Mouse (Mus musculus): ENCODE data around the gene Sapcd1. TPM values are rescaled to one million over a fixed set of nuclear protein-coding genes. Genes with fewer than 3 reads are reported as not detected.
A peak's percentile ranks its signal among the peaks of the same experiment; 100 is the strongest.

Gene Sapcd1
- polyA plus RNA-seq (2014; fragmentation: Nextera tagmentation; extraction: Ambion mirVana), result 6.6 and 10.9 TPM in 2 replicates

DNA sequence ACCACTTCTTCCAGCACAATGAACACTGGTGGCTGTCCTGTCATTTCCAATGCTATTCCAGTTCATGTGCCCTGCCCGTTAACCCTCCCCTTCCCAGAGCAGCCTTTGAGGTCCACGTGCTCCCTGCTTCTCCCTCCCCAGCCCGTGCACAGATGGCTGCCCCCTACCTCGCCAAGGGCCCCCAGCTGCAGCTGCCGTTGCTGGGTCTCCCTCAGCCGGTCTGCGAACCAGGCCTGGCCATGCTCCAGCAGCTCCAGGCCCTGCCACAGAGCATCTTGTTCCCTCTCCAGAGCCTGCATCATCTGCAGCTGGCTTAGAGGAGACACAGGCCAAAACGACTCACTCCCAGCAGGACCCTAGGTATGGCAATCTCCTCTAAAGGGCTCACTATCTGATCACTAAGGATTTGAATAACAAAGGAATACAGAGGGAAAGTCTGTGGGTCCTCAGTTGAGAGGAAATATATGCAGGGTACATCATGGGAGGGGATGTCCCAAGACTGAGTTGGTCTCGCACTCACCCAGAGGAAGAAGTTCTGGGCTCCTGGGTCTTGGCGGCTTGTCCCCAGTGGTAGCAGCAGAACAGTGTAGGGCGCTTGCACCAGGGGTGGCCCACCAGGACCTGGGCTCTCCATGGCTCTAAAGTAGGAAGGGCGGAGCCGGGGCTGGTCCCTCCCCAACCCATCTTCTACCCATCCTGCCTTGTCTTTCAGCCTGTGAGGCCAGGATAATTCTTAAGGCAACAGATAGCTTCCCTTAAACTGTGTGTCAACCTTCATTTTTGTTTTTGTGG, at the start of gene Sapcd1:
Gene Sapcd1, minus strand, starts transcription at position 740 of the 792 bp plus-strand sequence.
- Histone ChIP-seq H3K4me2 (replicated peaks; ENCODE audit: low read depth, low read length) (peak within 1 kb of the TSS; percentile 24), H3K27me3 (ENCODE audit: control insufficient read depth, insufficient read depth, low read length) (no peaks in the 10 kb centered on the region), H3K36me3 (ENCODE audit: control insufficient read depth, insufficient read depth, low read length) (no peaks in the 10 kb centered on the region), H3K9me3 (ENCODE audit: control insufficient read depth, low read length) (no peaks in the 10 kb centered on the region), H3K9ac (ENCODE audit: low read depth, low read length) (peak within 1 kb of the TSS; percentile 34; the same call in 1 of the 2 replicates), H3K4me1 (ENCODE audit: control insufficient read depth, insufficient read depth, low read length) (0 out of 2 replicates have a peak, but pooled peaks cover 14% of the 10 kb centered on the region), H3K4me3 (ENCODE audit: low read length) (no peak within 1 kb of the TSS; the same call in 1 of the 2 replicates), H3K27ac (ENCODE audit: low read depth, low read length) (peak within 1 kb of the TSS; percentile 47)
- WGBS, result 30% methylated on average over 13 of the region's 13 CpGs
- peak; percentile 41; the same call in 1 of the 2 replicates for ATAC-seq (ENCODE audit: low FRiP score, low TSS enrichment)

DNA sequence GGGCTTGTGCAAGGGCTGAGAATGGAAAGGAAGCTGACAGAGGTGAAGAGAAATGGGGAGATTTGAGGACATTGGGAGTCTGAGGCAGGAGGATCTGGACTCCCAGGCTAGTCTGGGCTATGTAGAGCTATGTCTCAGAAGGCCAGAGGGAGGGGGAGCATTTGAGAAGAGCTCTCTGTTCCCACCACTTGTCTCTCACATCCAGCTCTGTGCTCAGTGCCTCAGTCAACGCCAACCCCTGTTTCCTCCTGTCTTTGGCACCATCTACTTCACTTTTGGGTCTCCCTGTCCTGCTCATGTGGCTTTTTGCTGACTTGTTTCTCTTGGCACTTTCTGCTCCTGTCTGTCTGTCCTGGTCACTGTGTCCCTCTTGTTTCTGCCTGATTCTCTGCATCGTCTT, 49.5 kb upstream of the Sapcd1 start:
- Histone ChIP-seq H3K4me3 (ENCODE audit: low read length) (peak overlapping the region; percentile 31), H3K36me3 (ENCODE audit: control insufficient read depth, insufficient read depth, low read length) (no peaks in the 10 kb centered on the region), H3K27ac (ENCODE audit: low read depth, low read length) (peak overlapping the region; percentile 37; the same call in 1 of the 2 replicates), H3K9me3 (ENCODE audit: control insufficient read depth, low read length) (peaks cover 3% of the 10 kb centered on the region; the same call in 1 of the 2 replicates), H3K9ac (ENCODE audit: low read depth, low read length) (peak overlapping the region; percentile 55; the same call in 1 of the 2 replicates), H3K4me2 (replicated peaks; ENCODE audit: low read depth, low read length) (peak overlapping the region; percentile 50), H3K4me1 (ENCODE audit: control insufficient read depth, insufficient read depth, low read length) (peaks cover 9% of the 10 kb centered on the region; the same call in 1 of the 2 replicates), H3K27me3 (ENCODE audit: control insufficient read depth, insufficient read depth, low read length) (peaks cover 2% of the 10 kb centered on the region; the same call in 1 of the 2 replicates)
- 15% methylated on average over 2 of the region's 2 CpGs for WGBS
- 0 out of 2 replicates have a peak, but pooled peaks have one; percentile 25 for ATAC-seq (ENCODE audit: low FRiP score, low TSS enrichment)

- peaks cover 9% of the 10 kb centered on the region; the same call in 1 of the 2 replicates for H3K4me1 ChIP-seq (ENCODE audit: control insufficient read depth, insufficient read depth, low read length)
- peak within 1 kb of the TSS; percentile 50 for H3K4me2 ChIP-seq (replicated peaks; ENCODE audit: low read depth, low read length)
- H3K27me3 ChIP-seq (ENCODE audit: control insufficient read depth, insufficient read depth, low read length), result peaks cover 2% of the 10 kb centered on the region; the same call in 1 of the 2 replicates
- H3K27ac ChIP-seq (ENCODE audit: low read depth, low read length), result peak within 1 kb of the TSS; percentile 37; the same call in 1 of the 2 replicates
- H3K36me3 ChIP-seq (ENCODE audit: control insufficient read depth, insufficient read depth, low read length), result no peaks in the 10 kb centered on the region
- no peak for ATAC-seq (ENCODE audit: low FRiP score, low TSS enrichment)
- peak within 1 kb of the TSS; percentile 55 for H3K9ac ChIP-seq (ENCODE audit: low read depth, low read length)
- H3K4me3 ChIP-seq (ENCODE audit: low read length), result peak within 1 kb of the TSS; percentile 31
- peaks cover 3% of the 10 kb centered on the region; the same call in 1 of the 2 replicates for H3K9me3 ChIP-seq (ENCODE audit: control insufficient read depth, low read length)
- WGBS, result 37% methylated on average over 10 of the region's 10 CpGs
Observed at GRCm38 (mm10) chr17:35076507-35077176, 48.8 kb upstream of the Sapcd1 start, which contains the start of gene Ly6g6e. Gene Ly6g6e (plus strand): TSS chr17:35076902.

- H3K9me3 ChIP-seq (ENCODE audit: control insufficient read depth, low read length), result peaks cover 3% of the 10 kb centered on the region; the same call in 1 of the 2 replicates
- WGBS, result 22% methylated on average over 17 of the region's 17 CpGs
- H3K27me3 ChIP-seq (ENCODE audit: control insufficient read depth, insufficient read depth, low read length), result peaks cover 2% of the 10 kb centered on the region; the same call in 1 of the 2 replicates
- H3K36me3 ChIP-seq (ENCODE audit: control insufficient read depth, insufficient read depth, low read length), result no peaks in the 10 kb centered on the region
- H3K27ac ChIP-seq (ENCODE audit: low read depth, low read length), result no peak overlapping the region
- no peak for ATAC-seq (ENCODE audit: low FRiP score, low TSS enrichment)
- H3K4me1 ChIP-seq (ENCODE audit: control insufficient read depth, insufficient read depth, low read length), result peaks cover 9% of the 10 kb centered on the region; the same call in 1 of the 2 replicates
- no peak overlapping the region for H3K9ac ChIP-seq (ENCODE audit: low read depth, low read length)
- H3K4me2 ChIP-seq (replicated peaks; ENCODE audit: low read depth, low read length), result no peak overlapping the region
- H3K4me3 ChIP-seq (ENCODE audit: low read length), result no peak overlapping the region
Observed at GRCm38 (mm10) chr17:35074097-35074496, 46.3 kb upstream of the Sapcd1 start.

DNA sequence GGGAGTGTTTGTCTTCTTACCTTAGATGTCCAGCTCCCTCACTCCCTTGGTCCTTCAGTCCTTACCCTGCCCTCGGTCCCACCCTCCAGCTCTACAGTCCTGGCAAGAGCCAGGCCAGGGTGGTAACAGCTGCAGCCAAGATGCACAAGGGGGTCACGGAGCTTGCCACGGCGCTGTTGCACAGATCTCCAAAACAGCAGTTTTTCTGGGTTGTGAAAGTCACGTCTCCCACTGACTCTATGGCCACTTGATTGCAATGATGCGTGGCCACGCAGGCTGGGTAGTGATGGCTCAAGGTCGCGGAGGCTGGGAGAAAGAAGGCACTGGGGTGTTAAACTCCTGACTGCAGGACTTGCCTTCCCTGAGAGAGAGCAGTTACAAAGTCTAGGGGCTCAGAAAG, 43.6 kb upstream of the Sapcd1 start:
- no peak overlapping the region for H3K4me3 ChIP-seq (ENCODE audit: low read length)
- 0 out of 2 replicates have a peak, but pooled peaks cover 3% of the 10 kb centered on the region for H3K4me1 ChIP-seq (ENCODE audit: control insufficient read depth, insufficient read depth, low read length)
- 51% methylated on average over 9 of the region's 9 CpGs for WGBS
- ATAC-seq (ENCODE audit: low FRiP score, low TSS enrichment), result no peak
- no peaks in the 10 kb centered on the region for H3K36me3 ChIP-seq (ENCODE audit: control insufficient read depth, insufficient read depth, low read length)
- H3K27ac ChIP-seq (ENCODE audit: low read depth, low read length), result no peak overlapping the region
- peaks cover 3% of the 10 kb centered on the region; the same call in 1 of the 2 replicates for H3K9me3 ChIP-seq (ENCODE audit: control insufficient read depth, low read length)
- H3K9ac ChIP-seq (ENCODE audit: low read depth, low read length), result no peak overlapping the region
- H3K4me2 ChIP-seq (replicated peaks; ENCODE audit: low read depth, low read length), result no peak overlapping the region
- H3K27me3 ChIP-seq (ENCODE audit: control insufficient read depth, insufficient read depth, low read length), result no peaks in the 10 kb centered on the region; the same call in 1 of the 2 replicates

DNA sequence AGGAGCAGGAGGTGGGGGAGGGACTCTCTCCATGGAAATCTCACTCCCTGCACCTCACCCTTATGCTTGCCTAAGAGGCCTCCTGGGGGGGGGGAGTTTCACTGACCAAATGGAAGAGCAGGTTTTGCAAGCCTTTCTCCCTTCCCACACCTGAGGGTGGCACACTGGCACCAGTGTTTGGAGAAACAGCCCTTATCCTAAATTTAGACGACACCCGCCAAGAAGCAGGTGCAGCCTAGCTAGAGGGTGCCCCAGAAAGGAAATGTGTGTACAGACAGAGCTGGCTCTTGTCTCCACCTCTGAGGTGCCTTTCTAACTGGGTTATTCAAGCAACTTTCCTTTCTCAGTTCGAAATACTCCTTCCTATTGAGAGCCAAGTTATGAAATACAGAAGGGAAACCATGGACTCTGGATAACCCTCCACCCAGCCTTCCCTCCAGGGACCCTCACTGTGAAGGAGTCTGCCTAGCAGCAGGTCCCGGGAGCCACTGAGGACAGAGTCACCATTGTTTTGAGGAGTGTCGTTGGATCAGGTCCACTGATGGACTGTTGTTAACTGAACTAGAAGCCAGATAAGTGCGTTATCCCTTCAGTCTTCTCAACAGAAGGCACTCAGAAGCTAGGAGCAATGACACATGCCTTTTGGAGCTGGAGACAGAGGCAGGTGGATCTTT, 42.9 kb upstream of the Sapcd1 start:
- H3K27me3 ChIP-seq (ENCODE audit: control insufficient read depth, insufficient read depth, low read length), result no peaks in the 10 kb centered on the region; the same call in 1 of the 2 replicates
- H3K36me3 ChIP-seq (ENCODE audit: control insufficient read depth, insufficient read depth, low read length), result no peaks in the 10 kb centered on the region
- peaks cover 3% of the 10 kb centered on the region; the same call in 1 of the 2 replicates for H3K9me3 ChIP-seq (ENCODE audit: control insufficient read depth, low read length)
- no peak overlapping the region for H3K27ac ChIP-seq (ENCODE audit: low read depth, low read length)
- H3K4me2 ChIP-seq (replicated peaks; ENCODE audit: low read depth, low read length), result no peak overlapping the region
- H3K4me3 ChIP-seq (ENCODE audit: low read length), result no peak overlapping the region
- no peak overlapping the region for H3K9ac ChIP-seq (ENCODE audit: low read depth, low read length)
- no peak for ATAC-seq (ENCODE audit: low FRiP score, low TSS enrichment)
- H3K4me1 ChIP-seq (ENCODE audit: control insufficient read depth, insufficient read depth, low read length), result peaks cover 2% of the 10 kb centered on the region; the same call in 1 of the 2 replicates
- 59% methylated on average over 6 of the region's 6 CpGs for WGBS

DNA sequence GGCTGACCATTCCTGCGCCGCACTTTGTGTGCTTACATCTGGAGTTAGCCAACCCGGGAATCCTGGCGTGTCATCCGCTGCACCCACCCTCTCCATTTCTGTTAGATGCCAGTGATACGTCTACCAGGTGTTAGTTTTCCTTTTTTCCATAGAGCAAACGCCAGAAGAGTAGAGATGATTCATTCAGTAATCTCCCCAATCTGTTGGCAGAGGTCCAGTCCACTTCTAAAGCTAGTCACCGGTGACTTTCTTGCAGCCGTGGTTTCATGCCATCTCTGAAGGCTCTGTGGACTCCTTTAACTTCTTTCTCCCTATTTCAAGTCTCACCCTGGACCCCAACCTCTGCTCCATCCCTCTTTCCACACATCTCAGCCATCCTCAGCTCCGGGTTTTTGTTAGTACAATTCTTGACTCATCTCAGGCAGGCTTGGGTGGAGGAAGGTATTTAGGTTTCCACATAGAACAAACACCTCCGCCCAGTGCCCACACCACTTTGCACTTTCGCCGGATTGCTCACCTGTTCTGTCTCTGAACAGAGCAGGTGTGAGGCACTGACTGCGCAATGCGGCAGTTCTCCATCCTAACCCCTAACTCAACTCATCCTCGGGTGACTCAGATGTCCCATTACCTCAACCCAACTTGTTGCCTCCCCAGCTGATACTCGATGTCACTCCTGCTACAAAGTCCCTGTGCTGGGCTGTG, 40.5 kb upstream of the Sapcd1 start:
- H3K27ac ChIP-seq (ENCODE audit: low read depth, low read length), result no peak overlapping the region
- H3K4me3 ChIP-seq (ENCODE audit: low read length), result no peak overlapping the region
- H3K9me3 ChIP-seq (ENCODE audit: control insufficient read depth, low read length), result no peaks in the 10 kb centered on the region
- H3K4me2 ChIP-seq (replicated peaks; ENCODE audit: low read depth, low read length), result no peak overlapping the region
- ATAC-seq (ENCODE audit: low FRiP score, low TSS enrichment), result no peak
- H3K27me3 ChIP-seq (ENCODE audit: control insufficient read depth, insufficient read depth, low read length), result no peaks in the 10 kb centered on the region; the same call in 1 of the 2 replicates
- H3K9ac ChIP-seq (ENCODE audit: low read depth, low read length), result no peak overlapping the region
- 83% methylated on average over 17 of the region's 17 CpGs for WGBS
- H3K4me1 ChIP-seq (ENCODE audit: control insufficient read depth, insufficient read depth, low read length), result peaks cover 20% of the 10 kb centered on the region
- peaks cover under 1% of the 10 kb centered on the region; the same call in 1 of the 2 replicates for H3K36me3 ChIP-seq (ENCODE audit: control insufficient read depth, insufficient read depth, low read length)

- Histone ChIP-seq H3K4me3 (ENCODE audit: low read length) (peak within 1 kb of the TSS; percentile 35), H3K9me3 (ENCODE audit: control insufficient read depth, low read length) (no peaks in the 10 kb centered on the region), H3K9ac (ENCODE audit: low read depth, low read length) (peak within 1 kb of the TSS; percentile 50; the same call in 1 of the 2 replicates), H3K4me2 (replicated peaks; ENCODE audit: low read depth, low read length) (peak within 1 kb of the TSS; percentile 71), H3K4me1 (ENCODE audit: control insufficient read depth, insufficient read depth, low read length) (peaks cover 24% of the 10 kb centered on the region), H3K27ac (ENCODE audit: low read depth, low read length) (0 out of 2 replicates have a peak within 1 kb of the TSS, but pooled peaks have one; percentile 15), H3K36me3 (ENCODE audit: control insufficient read depth, insufficient read depth, low read length) (peaks cover 23% of the 10 kb centered on the region), H3K27me3 (ENCODE audit: control insufficient read depth, insufficient read depth, low read length) (no peaks in the 10 kb centered on the region; the same call in 1 of the 2 replicates)
- WGBS, result 50% methylated on average over 10 of the region's 10 CpGs
- ATAC-seq (ENCODE audit: low FRiP score, low TSS enrichment), result no peak
Observed at GRCm38 (mm10) chr17:35066084-35066483, 38.3 kb upstream of the Sapcd1 start, which contains the start of gene Mpig6b. Gene Mpig6b (minus strand): TSS chr17:35066184.

All from kidney, embryonic 14.5 days (tissue).